Mouse (Mus musculus): ENCODE data around the gene Dyrk1b. TPM values are rescaled to one million over a fixed set of nuclear protein-coding genes. Genes with fewer than 3 reads are reported as not detected.
"Not testable (repeated sequence)": the region's sequence is repeated elsewhere in the genome, so short reads cannot be mapped to it uniquely, and the experiment has no call there.

The Dyrk1b gene
- total RNA-seq, 2 experiments from 2014 or later = 49.8 to 50.2 TPM

DNA sequence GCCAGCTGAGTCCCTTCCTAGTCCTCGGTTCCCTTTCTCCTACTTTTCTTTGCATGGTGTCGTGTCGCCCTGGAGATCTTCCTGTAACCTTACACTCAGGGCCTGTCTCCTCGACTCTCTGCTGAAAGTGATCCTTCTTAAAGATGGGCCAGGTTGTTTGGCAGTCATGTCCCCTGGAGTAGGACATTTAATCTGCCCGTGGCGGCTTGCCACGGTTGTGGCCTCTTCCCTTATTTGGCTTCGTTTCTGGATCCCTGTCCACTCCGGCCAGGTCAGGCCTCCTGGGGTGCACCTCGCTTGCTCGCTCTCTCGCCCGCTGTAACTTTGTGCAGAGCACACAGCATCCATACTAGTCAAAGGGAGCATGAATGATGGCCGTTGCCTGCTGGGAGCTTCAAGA, 17.3 kb downstream of the Dyrk1b start:
- Histone ChIP-seq H3K27ac (no peak overlapping the region), H3K4me3 (no peak overlapping the region)
- DNase-seq (ENCODE audit: extremely low spot score in 1 of 2, low spot score in 2 of 2) = no peak
- intact Hi-C loops (cut with DNase I) = no loop called here
- no peak for TF ChIP-seq CTCF (IDR thresholded peaks at IDR 0.05)

GRCm38 (mm10) chr7:28199054-28199453, 19.8 kb downstream of the Dyrk1b start:
- DNase-seq (ENCODE audit: extremely low spot score in 1 of 2, low spot score in 2 of 2) = no peak
- TF ChIP-seq CTCF (IDR thresholded peaks at IDR 0.05) = no peak
- intact Hi-C loops (cut with DNase I) = no loop called here
- no peak overlapping the region for H3K4me3 ChIP-seq
- no peak overlapping the region for H3K27ac ChIP-seq

- H3K27ac ChIP-seq = no peak overlapping the region
- no peak overlapping the region for H3K4me3 ChIP-seq
- DNase-seq (ENCODE audit: extremely low spot score in 1 of 2, low spot score in 2 of 2) = no peak
- no peak for TF ChIP-seq CTCF (IDR thresholded peaks at IDR 0.05)
- intact Hi-C loops (cut with DNase I) = no loop called here
Measured at GRCm38 (mm10) chr7:28203207-28204108, 24.2 kb downstream of the Dyrk1b start.

DNA sequence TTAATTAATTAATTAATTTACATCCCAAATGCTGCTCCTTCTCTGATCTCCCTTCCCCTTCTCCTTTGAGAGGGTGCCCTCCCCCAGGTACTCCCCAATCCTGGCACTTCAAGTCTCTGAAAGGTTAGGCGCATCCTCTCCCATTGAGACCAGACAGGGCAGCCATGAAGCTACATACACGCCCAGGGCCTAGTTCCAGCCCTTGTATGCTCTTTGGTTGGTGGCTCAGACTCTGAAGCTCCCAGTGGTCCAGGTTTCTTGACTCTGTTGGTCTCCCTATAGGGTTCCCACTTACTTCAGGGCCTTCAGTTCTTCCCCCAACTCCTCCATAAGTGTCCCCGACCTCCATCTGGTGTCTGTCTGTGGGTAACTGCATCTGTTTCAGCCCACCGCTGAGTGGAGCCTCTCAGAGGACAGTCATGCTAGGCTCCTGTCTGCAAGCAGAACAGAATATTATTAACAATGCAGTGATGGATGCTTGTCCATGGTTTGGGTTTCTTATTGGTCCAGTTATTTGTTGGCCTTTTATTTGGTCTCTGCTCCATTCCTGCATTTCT, 26.9 kb downstream of the Dyrk1b start:
- intact Hi-C loops (cut with DNase I) = loop anchor here (5.0 kb wide), 1 partner anchor 61 kb away; the partner anchor contains the start of gene Eid2
- H3K4me3 ChIP-seq = no peak overlapping the region
- DNase-seq (ENCODE audit: extremely low spot score in 1 of 2, low spot score in 2 of 2) = no peak

DNA sequence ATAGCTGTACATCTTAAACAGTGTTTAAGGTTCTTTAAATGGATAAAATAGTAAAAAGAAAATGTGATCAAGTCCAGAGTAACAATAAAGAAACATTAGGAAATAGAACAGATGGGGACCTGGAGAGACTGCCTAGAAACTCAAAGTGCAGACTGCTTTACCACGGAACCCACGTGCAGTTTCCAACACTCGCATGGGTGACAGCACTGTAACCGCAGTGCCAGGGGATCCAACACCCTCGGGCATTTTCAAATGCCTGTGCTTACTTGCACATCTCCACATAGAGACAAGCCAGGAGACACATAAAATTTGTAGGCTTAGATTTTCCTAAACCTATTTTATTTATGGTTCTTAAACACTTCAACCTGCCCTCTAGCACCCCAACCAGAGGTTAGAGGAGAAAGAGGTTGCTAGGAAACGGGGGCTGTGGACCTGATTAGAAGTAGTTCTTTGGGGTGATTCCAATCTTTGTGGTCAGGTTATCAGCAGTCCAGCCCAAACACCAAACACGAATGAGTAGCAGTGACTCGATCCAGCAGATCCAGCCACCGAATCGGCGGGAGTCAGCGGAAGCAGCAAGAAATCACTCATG, 29.2 kb downstream of the Dyrk1b start:
- intact Hi-C loops (cut with DNase I) = loop anchor here (5.0 kb wide), 1 partner anchor 59 kb away; the partner anchor contains the start of gene Eid2
- no peak for DNase-seq (ENCODE audit: extremely low spot score in 1 of 2, low spot score in 2 of 2)
- Histone ChIP-seq H3K27ac (peak overlapping the region; percentile 45; the same call in 1 of the 2 replicates), H3K4me3 (peak overlapping the region; percentile 13)
- no peak for TF ChIP-seq CTCF (IDR thresholded peaks at IDR 0.05)

More for the DNA sequence above, 26.9 kb downstream of the Dyrk1b start:
- no peak overlapping the region for H3K27ac ChIP-seq
- TF ChIP-seq CTCF (IDR thresholded peaks at IDR 0.05) = peak; percentile 39

- peak; percentile 62 to 66 for DNase-seq (ENCODE audit: extremely low spot score in 1 of 2, low spot score in 2 of 2)
- peak overlapping the region; percentile 13 for H3K4me3 ChIP-seq
- peak overlapping the region; percentile 38; the same call in 1 of the 2 replicates for H3K27ac ChIP-seq
- intact Hi-C loops (cut with DNase I) = loop anchor here (5.0 kb wide), 1 partner anchor 58 kb away; the partner anchor contains the start of gene Eid2
- no peak for TF ChIP-seq CTCF (IDR thresholded peaks at IDR 0.05)
Measured at GRCm38 (mm10) chr7:28208988-28209508, 29.8 kb downstream of the Dyrk1b start.

DNA sequence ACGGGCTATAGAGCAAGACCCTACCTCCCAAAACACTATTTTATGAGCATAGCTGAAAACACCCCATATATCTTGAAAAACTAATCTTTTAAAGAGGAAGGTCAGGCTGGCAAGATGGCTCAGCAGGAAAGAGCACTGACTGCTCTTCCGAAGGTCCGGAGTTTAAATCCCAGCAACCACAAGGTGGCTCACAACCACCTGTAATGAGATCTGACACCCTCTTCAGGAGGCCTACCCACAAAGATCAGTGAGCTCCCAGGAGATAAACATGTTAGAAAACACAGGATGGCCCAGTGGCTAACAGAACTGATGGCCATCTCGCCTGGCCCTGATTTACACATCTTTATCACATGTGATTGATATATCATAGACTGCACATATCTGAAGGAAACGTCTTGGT, 31.5 kb downstream of the Dyrk1b start:
- H3K27ac ChIP-seq = no peak overlapping the region
- TF ChIP-seq CTCF (IDR thresholded peaks at IDR 0.05) = no peak; the same call in none of the 2 replicates
- intact Hi-C loops (cut with DNase I) = loop anchor here (5.0 kb wide), 1 partner anchor 63 kb away; no protein-coding TSS in a partner anchor
- no peak for DNase-seq (ENCODE audit: extremely low spot score in 1 of 2, low spot score in 2 of 2)
- H3K4me3 ChIP-seq = no peak overlapping the region

GRCm38 (mm10) chr7:28214142-28214541, 34.9 kb downstream of the Dyrk1b start:
- peak; percentile 72 for TF ChIP-seq CTCF (IDR thresholded peaks at IDR 0.05)
- DNase-seq (ENCODE audit: extremely low spot score in 1 of 2, low spot score in 2 of 2) = peak; percentile 46 to 62
- intact Hi-C loops (cut with DNase I) = loop anchor here (5.0 kb wide), 1 partner anchor 67 kb away; no protein-coding TSS in a partner anchor
- H3K27ac ChIP-seq = no peak overlapping the region
- no peak overlapping the region for H3K4me3 ChIP-seq

DNA sequence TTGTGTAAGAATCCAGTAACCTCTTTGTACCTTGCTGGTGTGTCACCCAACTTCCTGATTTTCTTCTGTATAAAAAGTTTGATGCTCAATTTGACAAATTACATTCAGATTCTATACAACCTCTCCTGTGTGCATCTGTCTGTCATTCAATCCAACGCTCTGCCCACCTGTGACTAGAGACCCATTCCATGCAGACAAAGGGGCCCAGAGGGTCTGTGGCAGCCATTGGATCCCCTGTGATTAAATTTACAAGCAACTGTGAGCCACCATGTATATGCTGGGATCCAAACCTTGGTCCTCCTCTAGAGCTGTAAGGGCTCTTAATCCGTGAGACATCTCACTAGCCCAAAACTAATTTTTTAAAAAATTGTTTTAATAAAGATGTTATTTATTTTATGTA, 36.7 kb downstream of the Dyrk1b start:
- DNase-seq (ENCODE audit: extremely low spot score in 1 of 2, low spot score in 2 of 2); H3K4me3 ChIP-seq; H3K27ac ChIP-seq; intact Hi-C loops (cut with DNase I): not testable (repeated sequence)

DNA sequence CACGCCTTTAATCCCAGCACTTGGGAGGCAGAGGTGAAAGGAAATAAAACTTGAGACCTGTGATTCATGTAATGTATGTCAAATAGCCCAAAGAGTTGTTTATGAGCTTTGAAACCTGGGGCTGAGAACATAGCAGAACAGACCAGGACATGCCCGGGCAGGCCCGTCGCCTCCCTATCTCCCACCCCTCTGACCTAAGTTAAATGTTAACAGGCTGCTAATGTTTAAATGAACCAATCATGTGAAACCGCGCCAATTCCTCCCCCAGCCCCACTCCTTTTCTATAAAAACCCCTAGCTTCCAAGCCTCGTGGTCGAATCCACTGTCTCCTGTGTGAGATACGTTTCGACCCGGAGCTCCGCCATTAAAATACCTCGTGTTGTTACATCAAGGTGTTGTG, 38.5 kb downstream of the Dyrk1b start:
- intact Hi-C loops (cut with DNase I); H3K27ac ChIP-seq; DNase-seq (ENCODE audit: extremely low spot score in 1 of 2, low spot score in 2 of 2); H3K4me3 ChIP-seq: not testable (repeated sequence)

DNA sequence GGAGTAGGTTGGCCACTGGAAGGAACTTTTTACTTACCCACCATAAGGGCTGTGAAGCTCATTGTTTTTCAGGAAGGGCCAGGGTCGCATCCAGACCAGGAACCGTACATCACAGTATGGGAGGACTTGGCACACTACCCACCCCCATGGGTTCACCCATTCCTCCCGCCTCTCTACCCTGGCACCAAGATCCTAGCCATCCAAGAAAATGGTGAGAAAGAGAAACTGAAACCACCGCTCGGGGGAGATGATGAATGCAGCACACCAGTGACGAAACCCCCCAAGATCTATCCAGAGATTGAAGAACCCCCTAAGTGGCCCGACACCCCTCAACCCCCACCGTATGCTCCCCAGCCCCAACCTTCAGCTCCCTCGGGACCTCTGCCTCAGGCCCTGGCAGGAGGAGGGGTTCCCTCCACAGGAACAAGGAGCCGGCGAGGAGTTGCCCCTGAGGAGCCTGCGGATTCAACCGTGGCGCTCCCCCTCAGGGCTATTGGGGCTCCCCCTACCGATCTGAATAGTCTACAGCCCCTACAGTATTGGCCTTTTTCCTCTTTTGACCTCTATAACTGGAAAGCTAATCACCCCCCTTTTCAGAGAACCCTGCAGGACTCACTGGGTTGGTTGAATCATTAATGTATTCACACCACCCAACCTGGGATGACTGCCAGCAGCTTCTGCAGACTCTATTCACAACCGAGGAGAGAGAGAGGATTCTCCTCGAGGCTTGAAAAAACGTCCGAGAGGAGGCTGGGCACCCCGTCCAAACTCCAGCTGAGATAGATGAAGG, 39.9 kb downstream of the Dyrk1b start:
- H3K4me3 ChIP-seq; intact Hi-C loops (cut with DNase I); H3K27ac ChIP-seq: not testable (repeated sequence)
- DNase-seq (ENCODE audit: extremely low spot score in 1 of 2, low spot score in 2 of 2) = peak; percentile 42 to 62

GRCm38 (mm10) chr7:28226836-28227235, 47.6 kb downstream of the Dyrk1b start:
- H3K27ac ChIP-seq; H3K4me3 ChIP-seq; intact Hi-C loops (cut with DNase I); DNase-seq (ENCODE audit: extremely low spot score in 1 of 2, low spot score in 2 of 2): not testable (repeated sequence)

- intact Hi-C loops (cut with DNase I); H3K27ac ChIP-seq; H3K4me3 ChIP-seq; DNase-seq (ENCODE audit: extremely low spot score in 1 of 2, low spot score in 2 of 2): not testable (repeated sequence)
Measured at GRCm38 (mm10) chr7:28227421-28227820, 48.2 kb downstream of the Dyrk1b start.

Measured in left cerebral cortex, adult 2 months (tissue).